Mouse (Mus musculus): ENCODE results near the gene Smcp.
A peak's percentile ranks its signal among the peaks of the same experiment; 100 is the strongest.

The Smcp gene

GRCm38 (mm10) chr3:92568752-92569151 is 20.0 kb downstream of the Smcp start:
- TF ChIP-seq NANOG (IDR thresholded peaks at IDR 0.05; ENCODE audit: borderline replicate concordance, low read length) (no peak), POU5F1 (IDR thresholded peaks at IDR 0.05; ENCODE audit: borderline replicate concordance, low read length) (no peak), CTCF (conservative IDR thresholded peaks at IDR 0.05; ENCODE audit: low read length) (no peak)
- no peaks in the 10 kb centered on the region for H3K9me3 ChIP-seq (ENCODE audit: low read length)
- H3K27me3 ChIP-seq (ENCODE audit: insufficient read depth, low read length) = peaks cover 11% of the 10 kb centered on the region

GRCm38 (mm10) chr3:92565418-92565817 is 23.4 kb downstream of the Smcp start:
- Histone ChIP-seq H3K4me1 (replicated peaks; ENCODE audit: low read depth, low read length) (no peaks in the 10 kb centered on the region), H3K36me3 (ENCODE audit: insufficient read depth, low read length) (no peaks in the 10 kb centered on the region), H3K4me3 (replicated peaks; ENCODE audit: low read length) (no peak overlapping the region), H3K9me3 (ENCODE audit: low read length) (no peaks in the 10 kb centered on the region), H3K27me3 (ENCODE audit: insufficient read depth, low read length) (no peaks in the 10 kb centered on the region)
- TF ChIP-seq POU5F1 (IDR thresholded peaks at IDR 0.05; ENCODE audit: borderline replicate concordance, low read length) (no peak), CTCF (conservative IDR thresholded peaks at IDR 0.05; ENCODE audit: low read length) (0 out of 2 replicates have a peak, but pooled peaks have one; percentile 8), NANOG (IDR thresholded peaks at IDR 0.05; ENCODE audit: borderline replicate concordance, low read length) (no peak)

More at GRCm38 (mm10) chr3:92568752-92569151, 20.0 kb downstream of the Smcp start:
- Histone ChIP-seq H3K36me3 (ENCODE audit: insufficient read depth, low read length) (no peaks in the 10 kb centered on the region), H3K4me3 (replicated peaks; ENCODE audit: low read length) (no peak overlapping the region), H3K4me1 (replicated peaks; ENCODE audit: low read depth, low read length) (no peaks in the 10 kb centered on the region)

- TF ChIP-seq CTCF (conservative IDR thresholded peaks at IDR 0.05; ENCODE audit: low read length) (no peak), POU5F1 (IDR thresholded peaks at IDR 0.05; ENCODE audit: borderline replicate concordance, low read length) (no peak), NANOG (IDR thresholded peaks at IDR 0.05; ENCODE audit: borderline replicate concordance, low read length) (no peak)
- H3K4me3 ChIP-seq (replicated peaks; ENCODE audit: low read length) = no peak within 1 kb of the TSS
- no peaks in the 10 kb centered on the region for H3K27me3 ChIP-seq (ENCODE audit: insufficient read depth, low read length)
- H3K9me3 ChIP-seq (ENCODE audit: low read length) = peaks cover 1% of the 10 kb centered on the region; the same call in 1 of the 2 replicates
- H3K4me1 ChIP-seq (replicated peaks; ENCODE audit: low read depth, low read length) = no peaks in the 10 kb centered on the region
- H3K36me3 ChIP-seq (ENCODE audit: insufficient read depth, low read length) = no peaks in the 10 kb centered on the region
These were observed 54.4 kb downstream of the Smcp start, which contains the start of gene 2310046K23Rik for GRCm38 (mm10) chr3:92534411-92534810. 2310046K23Rik (minus strand) TSS chr3:92534511.
